Mouse (Mus musculus) liver, embryonic 13.5 days (tissue): ENCODE results near the gene Atp1a2. TPM values are rescaled to one million over a fixed set of nuclear protein-coding genes. Genes with fewer than 3 reads are reported as not detected.
A peak's percentile ranks its signal among the peaks of the same experiment; 100 is the strongest.

Experiments used
- ATAC-seq: fragments of 200-750 bp; cut with Nextera tagmentation; 2 replicates; pipeline ENCODE4 v1.8.0; 2017; ENCODE audit warnings: low read depth, mild to moderate bottlenecking, moderate number of reproducible peaks, moderate library complexity
- DNase-seq: peaks from one replicate; pipeline ENCODE4 v3.0.0; 2022
- H3K27ac ChIP-seq: fragments of 300-500 bp; sonication (generic); 2 replicates; pipeline ENCODE4 v1.5.1; 2015; ENCODE audit warnings: moderate library complexity, mild to moderate bottlenecking, inconsistent platforms
- H3K27me3 ChIP-seq: fragments of 300-500 bp; sonication (generic); 2 replicates; pipeline ENCODE4 v1.6.1; 2015; ENCODE audit warnings: mild to moderate bottlenecking, inconsistent platforms
- H3K36me3 ChIP-seq: fragments of 300-500 bp; sonication (generic); 2 replicates; pipeline ENCODE4 v1.6.1; 2015; ENCODE audit warnings: mild to moderate bottlenecking, inconsistent platforms
- H3K4me1 ChIP-seq: fragments of 300-500 bp; sonication (generic); replicated peaks from 2 replicates; pipeline ENCODE4 v1.6.1; 2015; ENCODE audit warnings: inconsistent platforms
- H3K4me2 ChIP-seq: fragments of 300-500 bp; sonication (generic); 2 replicates; pipeline ENCODE4 v1.6.1; 2015; ENCODE audit warnings: inconsistent platforms, mild to moderate bottlenecking, moderate library complexity
- H3K4me3 ChIP-seq: fragments of 300-500 bp; sonication (generic); replicated peaks from 2 replicates; pipeline ENCODE4 v1.5.1; 2015; ENCODE audit warnings: mild to moderate bottlenecking, inconsistent platforms
- H3K9ac ChIP-seq: fragments of 300-500 bp; sonication (generic); 2 replicates; pipeline ENCODE4 v1.6.1; 2015; ENCODE audit warnings: mild to moderate bottlenecking, inconsistent platforms
- H3K9me3 ChIP-seq: fragments of 300-500 bp; sonication (generic); replicated peaks from 2 replicates; pipeline ENCODE4 v1.6.1; 2016; ENCODE audit warnings: inconsistent platforms
- WGBS: fragments of 180-500 bp; shearing (Covaris S2); methylation state at CpG from one replicate; pipeline ENCODE4 v1.1.7; 2015; ENCODE audit not compliant: insufficient replicate concordance; 5-methylcytosine and 5-hydroxymethylcytosine counted together
- polyA plus RNA-seq: library from polyadenylated mRNA; unstranded; fragments of >200 nt; fragmentation: Nextera tagmentation; extraction: Ambion mirVana; gene quantifications from 2 replicates; pipeline ENCODE4 v1.2.1, GENCODE M21; 2015

Gene Atp1a2
- polyA plus RNA-seq, 1 experiment from 2014 or later = 0.32 TPM

DNA sequence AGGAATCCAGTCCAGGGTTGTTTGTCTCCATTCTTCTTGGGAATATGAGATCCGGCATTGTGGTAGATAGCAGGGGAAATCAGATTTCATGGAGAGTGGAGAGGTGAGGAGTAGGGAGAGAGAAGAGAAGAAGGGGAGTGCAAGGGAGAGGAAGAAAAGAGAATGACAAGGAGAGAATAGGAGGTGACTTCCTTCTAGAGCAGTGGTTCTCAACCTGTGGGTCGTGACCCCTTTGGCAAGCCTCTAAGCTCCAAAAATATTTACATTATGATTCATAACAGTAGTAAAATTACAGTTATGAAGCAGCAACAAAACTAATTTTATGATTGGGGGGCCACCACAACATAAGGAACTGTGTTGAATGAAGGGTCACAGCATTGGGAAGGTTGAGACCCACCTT is 35.1 kb upstream of the Atp1a2 start:
- peaks cover 79% of the 10 kb centered on the region for H3K27me3 ChIP-seq
- WGBS = 60% methylated on average over 2 of the region's 2 CpGs
- H3K9me3 ChIP-seq = no peaks in the 10 kb centered on the region

GRCm38 (mm10) chr1:172331422-172331947 is 33.6 kb upstream of the Atp1a2 start:
- no peak for ATAC-seq
- Histone ChIP-seq H3K4me1 (no peaks in the 10 kb centered on the region), H3K27me3 (peaks cover 84% of the 10 kb centered on the region), H3K4me3 (no peak overlapping the region), H3K27ac (no peak overlapping the region), H3K9me3 (no peaks in the 10 kb centered on the region), H3K36me3 (no peaks in the 10 kb centered on the region), H3K9ac (no peak overlapping the region), H3K4me2 (no peak overlapping the region)
- WGBS = 45% methylated on average over 8 of the region's 8 CpGs
- DNase-seq = no peak

More for the DNA sequence above, 35.1 kb upstream of the Atp1a2 start:
- DNase-seq = no peak
- H3K27ac ChIP-seq = no peak overlapping the region
- no peak overlapping the region for H3K4me3 ChIP-seq
- no peak overlapping the region for H3K4me2 ChIP-seq
- H3K9ac ChIP-seq = no peak overlapping the region
- H3K36me3 ChIP-seq = no peaks in the 10 kb centered on the region
- no peaks in the 10 kb centered on the region for H3K4me1 ChIP-seq
- no peak for ATAC-seq

GRCm38 (mm10) chr1:172329616-172330015 is 31.8 kb upstream of the Atp1a2 start:
- no peaks in the 10 kb centered on the region for H3K36me3 ChIP-seq
- H3K4me2 ChIP-seq = no peak overlapping the region
- DNase-seq = no peak
- H3K4me1 ChIP-seq = peaks cover 5% of the 10 kb centered on the region; the same call in 1 of the 2 replicates
- H3K27ac ChIP-seq = no peak overlapping the region
- ATAC-seq = no peak
- H3K4me3 ChIP-seq = no peak overlapping the region
- peaks cover 89% of the 10 kb centered on the region for H3K27me3 ChIP-seq
- H3K9me3 ChIP-seq = no peaks in the 10 kb centered on the region
- H3K9ac ChIP-seq = no peak overlapping the region
- 60% methylated on average over 6 of the region's 6 CpGs for WGBS

GRCm38 (mm10) chr1:172329131-172329530 is 31.3 kb upstream of the Atp1a2 start, which contains the start of gene Kcnj9:
Gene Kcnj9, minus strand, starts transcription at chr1:172329318.
- 33% methylated on average over 9 of the region's 9 CpGs for WGBS

DNA sequence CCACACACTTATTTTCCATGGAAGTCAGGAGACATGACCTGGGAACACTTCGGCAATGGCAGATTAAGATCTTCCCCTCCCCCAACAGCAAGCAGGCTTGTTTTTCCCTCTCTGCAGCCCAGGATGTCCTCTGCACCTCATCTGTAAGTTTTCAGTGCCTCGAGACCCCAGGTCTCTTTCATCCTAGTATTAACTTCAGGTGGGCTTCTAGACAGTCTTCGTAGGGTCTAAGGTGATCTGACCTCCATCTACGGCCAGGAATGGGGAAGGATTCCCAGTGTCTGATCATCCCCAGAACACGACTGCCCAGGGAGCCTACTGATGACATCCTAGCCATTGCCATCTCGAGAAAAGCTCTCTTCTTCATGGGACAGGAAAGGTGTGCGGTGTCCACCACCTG is 30.6 kb upstream of the Atp1a2 start:
- no peak for DNase-seq
- no peak overlapping the region for H3K4me2 ChIP-seq
- H3K4me1 ChIP-seq = peaks cover 5% of the 10 kb centered on the region; the same call in 1 of the 2 replicates
- H3K9me3 ChIP-seq = no peaks in the 10 kb centered on the region
- H3K4me3 ChIP-seq = no peak overlapping the region
- peaks cover 79% of the 10 kb centered on the region for H3K27me3 ChIP-seq
- 57% methylated on average over 7 of the region's 7 CpGs for WGBS
- H3K36me3 ChIP-seq = no peaks in the 10 kb centered on the region
- no peak for ATAC-seq
- H3K9ac ChIP-seq = no peak overlapping the region
- no peak overlapping the region for H3K27ac ChIP-seq

More at GRCm38 (mm10) chr1:172329131-172329530, 31.3 kb upstream of the Atp1a2 start, which contains the start of gene Kcnj9:
- no peaks in the 10 kb centered on the region for H3K9me3 ChIP-seq
- no peak within 1 kb of the TSS for H3K9ac ChIP-seq
- peaks cover 84% of the 10 kb centered on the region for H3K27me3 ChIP-seq
- DNase-seq (no peak), ATAC-seq (no peak)
- H3K4me2 ChIP-seq = no peak within 1 kb of the TSS
- no peaks in the 10 kb centered on the region for H3K36me3 ChIP-seq
- peaks cover 5% of the 10 kb centered on the region; the same call in 1 of the 2 replicates for H3K4me1 ChIP-seq
- no peak within 1 kb of the TSS for H3K27ac ChIP-seq
- no peak within 1 kb of the TSS for H3K4me3 ChIP-seq

- Histone ChIP-seq H3K27me3 (peaks cover 74% of the 10 kb centered on the region), H3K4me3 (no peak overlapping the region), H3K4me1 (peaks cover 5% of the 10 kb centered on the region; the same call in 1 of the 2 replicates), H3K9me3 (no peaks in the 10 kb centered on the region), H3K36me3 (no peaks in the 10 kb centered on the region), H3K9ac (no peak overlapping the region), H3K4me2 (no peak overlapping the region), H3K27ac (no peak overlapping the region)
- ATAC-seq (no peak), DNase-seq (no peak)
- 50% methylated on average over 3 of the region's 3 CpGs for WGBS
Measured at GRCm38 (mm10) chr1:172328041-172328440, 30.2 kb upstream of the Atp1a2 start.

- Histone ChIP-seq H3K9ac (no peak overlapping the region), H3K36me3 (no peaks in the 10 kb centered on the region), H3K4me1 (peaks cover 5% of the 10 kb centered on the region; the same call in 1 of the 2 replicates), H3K9me3 (no peaks in the 10 kb centered on the region), H3K27me3 (peaks cover 72% of the 10 kb centered on the region), H3K27ac (no peak overlapping the region), H3K4me2 (no peak overlapping the region), H3K4me3 (no peak overlapping the region)
- WGBS = 60% methylated on average over 16 of the region's 16 CpGs
- no peak for DNase-seq
- no peak for ATAC-seq
Measured at GRCm38 (mm10) chr1:172327206-172328001, 29.5 kb upstream of the Atp1a2 start.

GRCm38 (mm10) chr1:172326684-172327083 is 28.8 kb upstream of the Atp1a2 start:
- no peak for ATAC-seq
- WGBS = 37% methylated on average over 11 of the region's 11 CpGs
- no peaks in the 10 kb centered on the region for H3K36me3 ChIP-seq
- no peak overlapping the region for H3K9ac ChIP-seq
- H3K27ac ChIP-seq = no peak overlapping the region
- H3K9me3 ChIP-seq = no peaks in the 10 kb centered on the region
- H3K4me1 ChIP-seq = peaks cover 5% of the 10 kb centered on the region; the same call in 1 of the 2 replicates
- H3K27me3 ChIP-seq = peaks cover 69% of the 10 kb centered on the region
- peak overlapping the region; percentile 41 for H3K4me3 ChIP-seq
- peak overlapping the region; percentile 59 for H3K4me2 ChIP-seq
- no peak for DNase-seq

DNA sequence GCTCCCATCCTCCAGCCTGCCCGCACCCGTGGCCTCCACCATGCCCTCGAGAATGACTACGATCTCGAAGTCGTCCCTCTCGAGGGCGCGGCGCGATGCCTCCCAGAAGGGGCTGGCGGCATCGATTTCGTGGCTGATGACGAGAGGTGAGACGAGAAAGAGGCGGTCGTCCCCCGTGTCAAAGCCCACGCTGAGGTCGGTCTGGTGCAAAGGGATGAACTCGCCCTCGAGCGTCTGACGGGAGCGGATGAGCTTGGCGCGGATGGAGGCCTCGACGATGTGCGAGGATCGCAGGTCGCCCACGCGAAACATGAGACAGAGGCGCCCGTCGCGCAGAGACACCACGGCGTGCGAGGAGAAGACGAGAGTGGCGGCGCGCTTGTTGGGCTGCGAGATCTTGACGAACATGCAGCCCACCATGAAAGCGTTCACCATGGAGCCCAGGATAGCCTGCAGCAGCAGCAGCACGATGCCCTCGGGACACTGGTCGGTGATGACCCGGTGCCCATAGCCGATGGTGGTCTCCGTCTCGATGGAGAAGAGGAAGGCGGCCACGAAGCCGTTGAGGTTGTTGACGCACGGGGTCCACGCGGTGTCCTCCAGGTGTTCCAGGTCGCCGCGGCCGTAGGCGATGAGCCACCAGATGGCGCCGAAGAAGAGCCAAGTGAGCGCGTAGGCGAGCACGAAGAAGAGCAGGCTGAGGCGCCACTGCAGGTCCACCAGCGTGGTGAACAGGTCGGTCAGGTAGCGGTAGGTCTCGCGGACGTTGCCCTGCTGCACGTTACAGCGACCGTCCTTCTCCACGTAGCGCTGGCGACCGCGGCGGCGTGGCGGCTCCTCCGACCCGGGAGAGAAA is 28.0 kb upstream of the Atp1a2 start:
- no peaks in the 10 kb centered on the region for H3K9me3 ChIP-seq
- no peak for DNase-seq
- H3K4me3 ChIP-seq = peak overlapping the region; percentile 41
- peaks cover 62% of the 10 kb centered on the region for H3K27me3 ChIP-seq
- peaks cover 5% of the 10 kb centered on the region; the same call in 1 of the 2 replicates for H3K4me1 ChIP-seq
- no peak overlapping the region for H3K9ac ChIP-seq
- H3K36me3 ChIP-seq = no peaks in the 10 kb centered on the region
- H3K27ac ChIP-seq = no peak overlapping the region
- peak overlapping the region; percentile 59 for H3K4me2 ChIP-seq
- 0 out of 2 replicates have a peak, but pooled peaks have one; percentile 24 for ATAC-seq
- 16% methylated on average over 94 of the region's 94 CpGs for WGBS

GRCm38 (mm10) chr1:172324725-172325124 is 26.9 kb upstream of the Atp1a2 start:
- no peak overlapping the region for H3K27ac ChIP-seq
- no peak overlapping the region for H3K4me3 ChIP-seq
- DNase-seq (peak; percentile 45), ATAC-seq (peak; percentile 21)
- no peak overlapping the region for H3K4me2 ChIP-seq
- H3K9me3 ChIP-seq = no peaks in the 10 kb centered on the region
- H3K4me1 ChIP-seq = peaks cover 5% of the 10 kb centered on the region; the same call in 1 of the 2 replicates
- WGBS = 13% methylated on average over 7 of the region's 7 CpGs
- no peak overlapping the region for H3K9ac ChIP-seq
- peaks cover 50% of the 10 kb centered on the region for H3K27me3 ChIP-seq
- 0 out of 2 replicates have a peak, but pooled peaks cover 3% of the 10 kb centered on the region for H3K36me3 ChIP-seq
